Comparison of ENCODE assay signal across 11 mouse cellular contexts in the genomic region with DNA sequence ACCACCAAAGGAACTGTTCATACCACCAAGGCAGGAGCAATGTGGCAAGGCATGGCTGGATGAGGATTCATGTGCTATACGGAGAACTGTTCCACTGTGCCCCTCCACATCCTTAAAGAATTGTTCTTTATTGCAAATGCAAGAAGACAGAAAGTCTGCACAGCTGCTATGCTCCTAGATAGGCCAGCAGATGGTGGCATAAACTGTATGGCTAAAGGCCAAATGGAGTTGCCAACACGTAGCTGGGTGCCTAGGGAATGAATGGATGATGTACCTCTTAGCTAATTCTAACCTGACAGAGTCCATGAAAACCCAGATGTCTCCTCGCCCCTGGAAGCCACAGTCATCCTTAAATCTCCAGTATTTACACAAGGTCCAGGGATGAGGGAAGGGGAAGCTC.
A peak's percentile ranks its signal among the peaks of the same experiment; 100 is the strongest.
DNase-seq lines count a peak whose midpoint lies in the region; ATAC-seq and TF ChIP-seq lines count a peak whose summit lies in the region.
"Had no signal": no experiment of that assay in that cellular context is flagged by ENCODE, and none has a peak within 500 bp of the region (broad histone marks: within the 10 kb centered on the region; RNA-seq: fewer than 3 reads in every experiment).

No protein-coding gene starts in this region.

- no peaks in the 10 kb centered on the region for H3K36me3 ChIP-seq in forebrain, embryonic 15.5 days
- H3K36me3 ChIP-seq in forebrain, embryonic 10.5 days (replicated peaks), result no peaks in the 10 kb centered on the region
- no peaks in the 10 kb centered on the region for H3K36me3 ChIP-seq in limb, embryonic 10.5 days
- H3K36me3 ChIP-seq: intestine, embryonic 15.5 days; midbrain, embryonic 13.5 days had no signal

- no peak overlapping the region for H3K9ac ChIP-seq in forebrain, embryonic 15.5 days (replicated peaks)
- H3K9ac ChIP-seq: intestine, embryonic 15.5 days; midbrain, embryonic 13.5 days had no signal

- TF ChIP-seq POLR2A in brain, embryonic 14.5 days (IDR thresholded peaks at IDR 0.05; ENCODE audit: borderline replicate concordance, extremely low read depth, insufficient read depth, insufficient read length, poor library complexity, severe bottlenecking), result no peak

- no peak overlapping the region for H3K4me3 ChIP-seq in forebrain, embryonic 15.5 days
- no peak overlapping the region for H3K4me3 ChIP-seq in forebrain, embryonic 10.5 days
- no peak overlapping the region for H3K4me3 ChIP-seq in limb, embryonic 10.5 days
- H3K4me3 ChIP-seq: intestine, embryonic 15.5 days; midbrain, embryonic 13.5 days had no signal

- no peak for TF ChIP-seq CTCF in brain, embryonic 14.5 days (IDR thresholded peaks at IDR 0.05; ENCODE audit: borderline replicate concordance, extremely low read depth, insufficient read depth, insufficient read length)

- no peaks in the 10 kb centered on the region for H3K27me3 ChIP-seq in forebrain, embryonic 15.5 days
- no peaks in the 10 kb centered on the region for H3K27me3 ChIP-seq in forebrain, embryonic 10.5 days (ENCODE audit: poor library complexity, severe bottlenecking)
- H3K27me3 ChIP-seq in limb, embryonic 10.5 days (ENCODE audit: low read depth, poor library complexity, severe bottlenecking), result no peaks in the 10 kb centered on the region
- H3K27me3 ChIP-seq: intestine, embryonic 15.5 days; midbrain, embryonic 13.5 days had no signal

- 0 out of 2 replicates have a peak overlapping the region, but pooled peaks have one; percentile 17 for H3K27ac ChIP-seq in forebrain, embryonic 15.5 days (replicated peaks)
- H3K27ac ChIP-seq in forebrain, embryonic 10.5 days, result no peak overlapping the region
- no peak overlapping the region for H3K27ac ChIP-seq in limb, embryonic 10.5 days
- H3K27ac ChIP-seq: intestine, embryonic 15.5 days; midbrain, embryonic 13.5 days had no signal

- H3K9me3 ChIP-seq in forebrain, embryonic 15.5 days, result no peaks in the 10 kb centered on the region
- H3K9me3 ChIP-seq in forebrain, embryonic 10.5 days, result no peaks in the 10 kb centered on the region
- H3K9me3 ChIP-seq in limb, embryonic 10.5 days (replicated peaks), result no peaks in the 10 kb centered on the region
- H3K9me3 ChIP-seq: intestine, embryonic 15.5 days; midbrain, embryonic 13.5 days had no signal

- no peak for DNase-seq in forebrain, embryonic 10.5 days (ENCODE audit: extremely low spot score, low spot score)
- peak; percentile 82 for DNase-seq in brain, embryonic 14.5 days (ENCODE audit: low read depth)
- DNase-seq in frontal cortex, postnatal 10 days (ENCODE audit: low spot score in 2 of 2), result peak; percentile 12 to 25
- peak; percentile 16 to 53 for DNase-seq in left cerebral cortex, adult 8-10 months (ENCODE audit: low spot score in 2 of 2)
- DNase-seq in limb, embryonic 10.5 days (ENCODE audit: low spot score), result no peak
- DNase-seq in gastrocnemius, adult 8-10 months (ENCODE audit: low spot score in 2 of 2), result no peak
- DNase-seq: gastrocnemius, postnatal 36 days had no signal

- no peak overlapping the region for H3K4me2 ChIP-seq in forebrain, embryonic 15.5 days (replicated peaks)
- H3K4me2 ChIP-seq: intestine, embryonic 15.5 days; midbrain, embryonic 13.5 days had no signal

- peak; percentile 88 for ATAC-seq in forebrain, embryonic 15.5 days (replicated peaks)
- ATAC-seq in inflammation-experienced regulatory T-cells, adult 6 months, result no peak
- ATAC-seq: intestine, embryonic 15.5 days; midbrain, embryonic 13.5 days had no signal

- peaks cover 6% of the 10 kb centered on the region for H3K4me1 ChIP-seq in forebrain, embryonic 15.5 days
- H3K4me1 ChIP-seq in forebrain, embryonic 10.5 days, result no peaks in the 10 kb centered on the region
- no peaks in the 10 kb centered on the region for H3K4me1 ChIP-seq in limb, embryonic 10.5 days
- H3K4me1 ChIP-seq: intestine, embryonic 15.5 days; midbrain, embryonic 13.5 days had no signal

- WGBS in forebrain, embryonic 15.5 days, result 37% methylated on average over 3 of the region's 3 CpGs
- WGBS in forebrain, embryonic 10.5 days, result 79% methylated on average over 3 of the region's 3 CpGs
- 77% methylated on average over 3 of the region's 3 CpGs for WGBS in limb, embryonic 10.5 days

Comparison
In these comparisons a context has a peak if more than half of its experiments do, and no peak if none do; other contexts are left out.
1. DNase-seq: peak in brain, embryonic 14.5 days (single experiment), frontal cortex, postnatal 10 days (2 of 2) and left cerebral cortex, adult 8-10 months (2 of 2); none in forebrain, embryonic 10.5 days (single experiment), limb, embryonic 10.5 days (single experiment) and gastrocnemius, adult 8-10 months (0 of 2).